Mouse (Mus musculus) C2C12 (cell line): ENCODE results near the gene Rnpepl1. TPM values are rescaled to one million over a fixed set of nuclear protein-coding genes. Genes with fewer than 3 reads are reported as not detected.

ENCODE experiments used
- H3K27me3 ChIP-seq: one replicate; pipeline ENCODE4 v1.6.1; 2011; ENCODE audit not compliant: control insufficient read depth, insufficient read depth, insufficient read length
- H3K36me3 ChIP-seq: one replicate; pipeline ENCODE4 v1.6.1; 2011; ENCODE audit not compliant: control insufficient read depth, insufficient read depth
- H3K4me3 ChIP-seq: one replicate; pipeline ENCODE4 v1.5.1; 2011; ENCODE audit warnings: mild to moderate bottlenecking, control low read depth; ENCODE audit not compliant: poor library complexity, insufficient read depth, severe bottlenecking
- H3K79me2 ChIP-seq: one replicate; pipeline ENCODE4 v1.6.1; 2011; ENCODE audit not compliant: control insufficient read depth, insufficient read depth
- H3K79me3 ChIP-seq: one replicate; pipeline ENCODE4 v1.6.1; 2011; ENCODE audit warnings: low read depth, control low read depth
- H3ac ChIP-seq: one replicate; pipeline ENCODE3; 2011; ENCODE audit warnings: low read depth; ENCODE audit not compliant: control insufficient read depth, insufficient read length
- CEBPB ChIP-seq: IDR thresholded peaks from one replicate; pipeline ENCODE4 v1.6.1; 2011; ENCODE audit warnings: low read depth, mild to moderate bottlenecking, control low read depth, moderate library complexity
- CTCF ChIP-seq: IDR thresholded peaks from one replicate; pipeline ENCODE4 v1.5.1; 2011; ENCODE audit not compliant: control insufficient read depth, insufficient read depth, insufficient read length
- FOSL1 ChIP-seq: IDR thresholded peaks from one replicate; pipeline ENCODE4 v1.8.0; 2011; ENCODE audit warnings: mild to moderate bottlenecking, low read length; ENCODE audit not compliant: poor library complexity, insufficient read depth, severe bottlenecking
- MAX ChIP-seq: IDR thresholded peaks from one replicate; pipeline ENCODE4 v1.6.1; 2011; ENCODE audit warnings: mild to moderate bottlenecking, control low read depth
- MYOD1 ChIP-seq: IDR thresholded peaks from one replicate; pipeline ENCODE4 v1.6.1; 2011; ENCODE audit warnings: low read depth; ENCODE audit not compliant: control insufficient read depth, insufficient read length
- MYOG ChIP-seq: IDR thresholded peaks from one replicate; pipeline ENCODE4 v1.6.1; 2011; ENCODE audit not compliant: control insufficient read depth, insufficient read length; ENCODE audit errors: extremely low read depth
- USF1 ChIP-seq: IDR thresholded peaks from one replicate; pipeline ENCODE4 v1.6.1; 2011; ENCODE audit warnings: low read depth, mild to moderate bottlenecking, control low read depth, moderate library complexity
- polyA plus RNA-seq: library from polyadenylated mRNA; unstranded; fragments of >200 nt; fragmentation: generic; extraction: Trizol; gene quantifications from one replicate; pipeline ENCODE4 v1.2.1, GENCODE M21; 2012; ENCODE audit warnings: missing spikeins

Gene Rnpepl1
- polyA plus RNA-seq, 1 experiment = 29.9 TPM

GRCm38 (mm10) chr1:92874011-92874410 lies 36.6 kb upstream of the Rnpepl1 start:
- H3ac ChIP-seq = no peak overlapping the region
- peaks cover 21% of the 10 kb centered on the region for H3K27me3 ChIP-seq
- H3K4me3 ChIP-seq = no peak overlapping the region
- no peaks in the 10 kb centered on the region for H3K79me2 ChIP-seq
- no peaks in the 10 kb centered on the region for H3K36me3 ChIP-seq
- no peak for TF ChIP-seq CEBPB
- no peak for TF ChIP-seq MYOD1
- TF ChIP-seq USF1 = no peak
- TF ChIP-seq FOSL1 = no peak
- no peak for TF ChIP-seq MAX
- no peak for TF ChIP-seq CTCF
- no peak for TF ChIP-seq MYOG
- no peaks in the 10 kb centered on the region for H3K79me3 ChIP-seq

- H3K36me3 ChIP-seq = no peaks in the 10 kb centered on the region
- TF ChIP-seq MYOG = no peak
- TF ChIP-seq CEBPB = no peak
- TF ChIP-seq USF1 = no peak
- TF ChIP-seq MAX = no peak
- TF ChIP-seq FOSL1 = no peak
- no peak for TF ChIP-seq CTCF
- TF ChIP-seq MYOD1 = no peak
- H3K27me3 ChIP-seq = peaks cover 21% of the 10 kb centered on the region
- H3K79me3 ChIP-seq = no peaks in the 10 kb centered on the region
- no peak overlapping the region for H3K4me3 ChIP-seq
- no peak overlapping the region for H3ac ChIP-seq
- H3K79me2 ChIP-seq = no peaks in the 10 kb centered on the region
These were observed 35.0 kb upstream of the Rnpepl1 start for GRCm38 (mm10) chr1:92875360-92876111.

- H3K4me3 ChIP-seq = no peak overlapping the region
- H3ac ChIP-seq = no peak overlapping the region
- H3K79me2 ChIP-seq = no peaks in the 10 kb centered on the region
- no peaks in the 10 kb centered on the region for H3K79me3 ChIP-seq
- H3K36me3 ChIP-seq = no peaks in the 10 kb centered on the region
- TF ChIP-seq USF1 (no peak), MAX (no peak), CTCF (no peak), CEBPB (no peak), FOSL1 (no peak), MYOG (no peak), MYOD1 (no peak)
- peaks cover 23% of the 10 kb centered on the region for H3K27me3 ChIP-seq
These were observed 33.1 kb upstream of the Rnpepl1 start for GRCm38 (mm10) chr1:92877431-92877978.

DNA sequence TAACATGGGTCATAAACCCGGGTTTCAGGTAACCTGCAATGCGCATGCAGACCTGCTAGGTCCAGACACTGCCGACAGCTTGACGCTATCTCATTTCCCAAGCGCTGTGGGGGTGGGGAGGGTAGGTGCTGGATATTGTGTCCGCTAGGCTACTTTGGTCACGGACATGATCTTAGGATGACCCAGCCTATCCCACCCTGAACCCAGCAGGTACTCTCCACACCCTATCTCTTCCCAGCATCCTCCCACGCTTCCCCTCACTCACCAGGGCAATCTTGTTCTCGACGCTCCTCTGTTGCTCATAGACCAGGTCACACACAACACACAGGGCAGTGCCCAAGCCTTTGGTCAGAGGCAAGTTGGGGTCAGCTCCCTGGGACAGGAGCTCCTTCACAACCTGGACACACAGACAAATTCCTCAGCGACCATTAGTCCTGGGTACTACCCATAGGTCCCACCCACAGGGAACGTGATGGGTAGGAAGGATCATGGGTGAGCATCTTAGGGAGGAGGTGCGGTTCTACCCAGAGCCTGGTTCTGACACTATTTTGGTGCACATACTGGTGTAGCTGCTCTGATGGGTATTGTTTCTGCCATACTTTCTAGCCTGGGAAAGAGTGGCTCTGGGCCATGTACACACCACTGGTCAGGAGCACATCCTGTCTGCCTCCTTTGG lies 32.4 kb upstream of the Rnpepl1 start:
- Histone ChIP-seq H3ac (no peak overlapping the region), H3K4me3 (no peak overlapping the region), H3K79me3 (no peaks in the 10 kb centered on the region), H3K79me2 (no peaks in the 10 kb centered on the region), H3K27me3 (peaks cover 29% of the 10 kb centered on the region), H3K36me3 (no peaks in the 10 kb centered on the region)
- TF ChIP-seq USF1 = no peak
- TF ChIP-seq CTCF = no peak
- TF ChIP-seq CEBPB = no peak
- no peak for TF ChIP-seq MYOD1
- TF ChIP-seq MAX = no peak
- no peak for TF ChIP-seq FOSL1
- TF ChIP-seq MYOG = no peak

- Histone ChIP-seq H3ac (no peak overlapping the region), H3K79me2 (no peaks in the 10 kb centered on the region), H3K27me3 (peaks cover 32% of the 10 kb centered on the region), H3K79me3 (no peaks in the 10 kb centered on the region), H3K36me3 (no peaks in the 10 kb centered on the region), H3K4me3 (no peak overlapping the region)
- TF ChIP-seq FOSL1 = no peak
- TF ChIP-seq MAX = no peak
- TF ChIP-seq USF1 = no peak
- no peak for TF ChIP-seq MYOG
- TF ChIP-seq CEBPB = no peak
- no peak for TF ChIP-seq MYOD1
- no peak for TF ChIP-seq CTCF
These were observed 31.3 kb upstream of the Rnpepl1 start for GRCm38 (mm10) chr1:92879266-92879665.
